Mouse (Mus musculus) embryonic facial prominence, embryonic 12.5 days (tissue): ENCODE data around the gene Arsj. TPM values are rescaled to one million over a fixed set of nuclear protein-coding genes. Genes with fewer than 3 reads are reported as not detected.

ENCODE experiments used
- ATAC-seq: fragments of 200-750 bp; cut with Nextera tagmentation; 2 replicates; pipeline ENCODE4 v1.8.0; 2017; ENCODE audit not compliant: insufficient number of reproducible peaks, insufficient read depth, low FRiP score, low TSS enrichment
- H3K27ac ChIP-seq: fragments of 300-500 bp; sonication (generic); 2 replicates; pipeline ENCODE4 v1.5.1; 2016; ENCODE audit warnings: mild to moderate bottlenecking
- H3K27me3 ChIP-seq: fragments of 300-500 bp; sonication (generic); 2 replicates; pipeline ENCODE4 v1.6.1; 2016; ENCODE audit warnings: mild to moderate bottlenecking, moderate library complexity
- H3K36me3 ChIP-seq: fragments of 300-500 bp; sonication (generic); 2 replicates; pipeline ENCODE4 v1.6.1; 2016; ENCODE audit warnings: mild to moderate bottlenecking
- H3K4me1 ChIP-seq: fragments of 300-500 bp; sonication (generic); 2 replicates; pipeline ENCODE4 v1.6.1; 2016
- H3K4me2 ChIP-seq: fragments of 300-500 bp; sonication (generic); replicated peaks from 2 replicates; pipeline ENCODE4 v1.6.1; 2016; ENCODE audit warnings: mild to moderate bottlenecking, moderate library complexity
- H3K4me3 ChIP-seq: fragments of 300-500 bp; sonication (generic); 2 replicates; pipeline ENCODE4 v1.5.1; 2016; ENCODE audit warnings: mild to moderate bottlenecking
- H3K9ac ChIP-seq: fragments of 300-500 bp; sonication (generic); 2 replicates; pipeline ENCODE4 v1.6.1; 2016; ENCODE audit warnings: mild to moderate bottlenecking, moderate library complexity
- H3K9me3 ChIP-seq: fragments of 300-500 bp; sonication (generic); 2 replicates; pipeline ENCODE4 v1.6.1; 2016; ENCODE audit warnings: mild to moderate bottlenecking, moderate library complexity
- whole genome bisulfite sequencing: fragments of 180-500 bp; shearing (Covaris S2); methylation state at CpG from one replicate; pipeline ENCODE4 v1.1.7; 2016; 5-methylcytosine and 5-hydroxymethylcytosine counted together
- polyA plus RNA-seq: library from polyadenylated mRNA; unstranded; fragments of >200 nt; fragmentation: Nextera tagmentation; extraction: Ambion mirVana; gene quantifications from 2 replicates; pipeline ENCODE4 v1.2.1, GENCODE M21; 2016

Gene Arsj
- polyA plus RNA-seq, 1 experiment from 2014 or later: 1.1 TPM

- ATAC-seq: no peak
Measured at GRCm38 (mm10) chr3:126430524-126431064, 67.1 kb downstream of the Arsj start.

GRCm38 (mm10) chr3:126439331-126439730, 75.8 kb downstream of the Arsj start:
- H3K36me3 ChIP-seq: no peaks in the 10 kb centered on the region
- no peaks in the 10 kb centered on the region for H3K9me3 ChIP-seq
- no peaks in the 10 kb centered on the region for H3K27me3 ChIP-seq
- WGBS: 69% methylated on average over 6 of the region's 6 CpGs
- H3K4me2 ChIP-seq: no peak overlapping the region
- no peak overlapping the region for H3K4me3 ChIP-seq
- no peak overlapping the region for H3K27ac ChIP-seq
- ATAC-seq: no peak
- H3K9ac ChIP-seq: no peak overlapping the region
- no peaks in the 10 kb centered on the region for H3K4me1 ChIP-seq

More at GRCm38 (mm10) chr3:126430524-126431064, 67.1 kb downstream of the Arsj start:
- Histone ChIP-seq H3K4me1 (no peaks in the 10 kb centered on the region), H3K9me3 (no peaks in the 10 kb centered on the region), H3K9ac (no peak overlapping the region), H3K27ac (no peak overlapping the region), H3K27me3 (no peaks in the 10 kb centered on the region), H3K4me3 (no peak overlapping the region), H3K4me2 (no peak overlapping the region), H3K36me3 (no peaks in the 10 kb centered on the region)
- WGBS: 84% methylated on average over 3 of the region's 3 CpGs

GRCm38 (mm10) chr3:126449058-126449457, 85.6 kb downstream of the Arsj start:
- ATAC-seq: no peak
- Histone ChIP-seq H3K4me1 (no peaks in the 10 kb centered on the region), H3K36me3 (no peaks in the 10 kb centered on the region), H3K27me3 (no peaks in the 10 kb centered on the region), H3K9me3 (no peaks in the 10 kb centered on the region), H3K4me2 (no peak overlapping the region), H3K4me3 (no peak overlapping the region), H3K27ac (no peak overlapping the region), H3K9ac (no peak overlapping the region)
- 65% methylated on average over 6 of the region's 6 CpGs for WGBS

- Histone ChIP-seq H3K27ac (no peak overlapping the region), H3K4me1 (no peaks in the 10 kb centered on the region), H3K36me3 (no peaks in the 10 kb centered on the region), H3K9me3 (no peaks in the 10 kb centered on the region), H3K9ac (no peak overlapping the region), H3K4me3 (no peak overlapping the region), H3K27me3 (no peaks in the 10 kb centered on the region), H3K4me2 (no peak overlapping the region)
- no peak for ATAC-seq
- 52% methylated on average over 2 of the region's 2 CpGs for WGBS
Measured at GRCm38 (mm10) chr3:126449515-126449914, 86.0 kb downstream of the Arsj start.

GRCm38 (mm10) chr3:126455787-126456482, 92.5 kb downstream of the Arsj start:
- H3K4me1 ChIP-seq: no peaks in the 10 kb centered on the region
- ATAC-seq: no peak
- no peak overlapping the region for H3K27ac ChIP-seq
- no peak overlapping the region for H3K4me3 ChIP-seq
- no peaks in the 10 kb centered on the region for H3K27me3 ChIP-seq
- H3K9ac ChIP-seq: no peak overlapping the region
- no peaks in the 10 kb centered on the region for H3K36me3 ChIP-seq
- H3K4me2 ChIP-seq: no peak overlapping the region
- WGBS: 53% methylated on average over 7 of the region's 7 CpGs
- H3K9me3 ChIP-seq: no peaks in the 10 kb centered on the region

GRCm38 (mm10) chr3:126463119-126463815, 99.8 kb downstream of the Arsj start:
- no peak overlapping the region for H3K9ac ChIP-seq
- no peak overlapping the region for H3K4me3 ChIP-seq
- no peak for ATAC-seq
- no peaks in the 10 kb centered on the region for H3K27me3 ChIP-seq
- H3K4me2 ChIP-seq: no peak overlapping the region
- no peaks in the 10 kb centered on the region for H3K36me3 ChIP-seq
- 75% methylated on average over 4 of the region's 4 CpGs for WGBS
- no peak overlapping the region for H3K27ac ChIP-seq
- no peaks in the 10 kb centered on the region for H3K9me3 ChIP-seq
- H3K4me1 ChIP-seq: no peaks in the 10 kb centered on the region

GRCm38 (mm10) chr3:126464262-126464661, 100.8 kb downstream of the Arsj start:
- Histone ChIP-seq H3K9ac (no peak overlapping the region), H3K4me3 (no peak overlapping the region), H3K36me3 (no peaks in the 10 kb centered on the region), H3K27me3 (no peaks in the 10 kb centered on the region), H3K9me3 (no peaks in the 10 kb centered on the region), H3K4me2 (no peak overlapping the region), H3K27ac (no peak overlapping the region), H3K4me1 (no peaks in the 10 kb centered on the region)
- no peak for ATAC-seq
- WGBS: 55% methylated on average over 2 of the region's 2 CpGs

Other genes with a start within 250 kb of the Arsj start
- gene Camk2d, start 232.6 kb downstream of the Arsj start, polyA plus RNA-seq: 24.1 and 25.0 TPM in 2 replicates